Mouse (Mus musculus): ENCODE results near the gene Dnaja3. TPM values are rescaled to one million over a fixed set of nuclear protein-coding genes. Genes with fewer than 3 reads are reported as not detected.

The Dnaja3 gene
- total RNA-seq, 2 experiments from 2014 or later: 62.2 to 63.3 TPM

GRCm38 (mm10) chr16:4638891-4639390 lies 848 bp upstream of the Dnaja3 start:
- no peak for DNase-seq (ENCODE audit: low spot score in 2 of 2)
- intact Hi-C loops (cut with DNase I): no loop called here

GRCm38 (mm10) chr16:4640267-4641005 lies 647 bp downstream of the Dnaja3 start:
- intact Hi-C loops (cut with DNase I): no loop called here
- DNase-seq (ENCODE audit: low spot score in 2 of 2): peak in 1 of 2 experiments; percentile 35

GRCm38 (mm10) chr16:4641119-4641838 lies 1.5 kb downstream of the Dnaja3 start:
- DNase-seq (ENCODE audit: low spot score in 2 of 2): no peak
- intact Hi-C loops (cut with DNase I): no loop called here

GRCm38 (mm10) chr16:4642190-4642589 lies 2.4 kb downstream of the Dnaja3 start:
- intact Hi-C loops (cut with DNase I): loop anchor here (1.0 kb wide), 1 partner anchor 16 kb away; no protein-coding TSS in a partner anchor
- peak; percentile 47 to 90 for DNase-seq (ENCODE audit: low spot score in 2 of 2)

- no peak for DNase-seq (ENCODE audit: low spot score in 2 of 2)
- intact Hi-C loops (cut with DNase I): loop anchor here (1.0 kb wide), 1 partner anchor 15 kb away; no protein-coding TSS in a partner anchor
Measured at GRCm38 (mm10) chr16:4642937-4643336, 3.1 kb downstream of the Dnaja3 start.

- peak; percentile 77 to 86 for DNase-seq (ENCODE audit: low spot score in 2 of 2)
- intact Hi-C loops (cut with DNase I): no loop called here
Measured at GRCm38 (mm10) chr16:4643670-4644419, 4.1 kb downstream of the Dnaja3 start.

- no peak for DNase-seq (ENCODE audit: low spot score in 2 of 2)
- intact Hi-C loops (cut with DNase I): no loop called here
Measured at GRCm38 (mm10) chr16:4645867-4646266, 6.1 kb downstream of the Dnaja3 start.

- DNase-seq (ENCODE audit: low spot score in 2 of 2): no peak
- intact Hi-C loops (cut with DNase I): no loop called here
Measured at GRCm38 (mm10) chr16:4646831-4647230, 7.0 kb downstream of the Dnaja3 start.

- intact Hi-C loops (cut with DNase I): no loop called here
Measured at GRCm38 (mm10) chr16:4647651-4648141, 7.9 kb downstream of the Dnaja3 start.

GRCm38 (mm10) chr16:4648416-4649023 lies 8.7 kb downstream of the Dnaja3 start:
- DNase-seq (ENCODE audit: low spot score in 2 of 2): no peak

More at GRCm38 (mm10) chr16:4647651-4648141, 7.9 kb downstream of the Dnaja3 start:
- DNase-seq (ENCODE audit: low spot score in 2 of 2): no peak

GRCm38 (mm10) chr16:4649211-4649610 lies 9.4 kb downstream of the Dnaja3 start:
- intact Hi-C loops (cut with DNase I): no loop called here
- DNase-seq (ENCODE audit: low spot score in 2 of 2): no peak

More at GRCm38 (mm10) chr16:4648416-4649023, 8.7 kb downstream of the Dnaja3 start:
- intact Hi-C loops (cut with DNase I): no loop called here

- no peak for DNase-seq (ENCODE audit: low spot score in 2 of 2)
- intact Hi-C loops (cut with DNase I): no loop called here
Measured at GRCm38 (mm10) chr16:4649692-4650091, 9.9 kb downstream of the Dnaja3 start.

GRCm38 (mm10) chr16:4650161-4650560 lies 10.4 kb downstream of the Dnaja3 start:
- no peak for DNase-seq (ENCODE audit: low spot score in 2 of 2)
- intact Hi-C loops (cut with DNase I): no loop called here

- intact Hi-C loops (cut with DNase I): no loop called here
- DNase-seq (ENCODE audit: low spot score in 2 of 2): no peak
Measured at GRCm38 (mm10) chr16:4651081-4651480, 11.3 kb downstream of the Dnaja3 start.

- intact Hi-C loops (cut with DNase I): loop anchor here (2.0 kb wide), 1 partner anchor 21 kb away; no protein-coding TSS in a partner anchor
- no peak for DNase-seq (ENCODE audit: low spot score in 2 of 2)
Measured at GRCm38 (mm10) chr16:4651624-4652023, 11.8 kb downstream of the Dnaja3 start.

- DNase-seq (ENCODE audit: low spot score in 2 of 2): no peak
- intact Hi-C loops (cut with DNase I): loop anchor here (2.0 kb wide), 1 partner anchor 22 kb away; no protein-coding TSS in a partner anchor
Measured at GRCm38 (mm10) chr16:4652707-4653416, 13.1 kb downstream of the Dnaja3 start.

GRCm38 (mm10) chr16:4654706-4655105 lies 14.9 kb downstream of the Dnaja3 start:
- DNase-seq (ENCODE audit: low spot score in 2 of 2): no peak
- intact Hi-C loops (cut with DNase I): no loop called here

GRCm38 (mm10) chr16:4655251-4655734 lies 15.5 kb downstream of the Dnaja3 start:
- intact Hi-C loops (cut with DNase I): no loop called here
- DNase-seq (ENCODE audit: low spot score in 2 of 2): no peak

All from left cerebral cortex, postnatal 25 days (tissue).